ENCODE assay signal across 8 mouse cellular contexts in genomic region chr9:109060184-109060897, GRCm38 (mm10). TPM values are rescaled to one million over a fixed set of nuclear protein-coding genes. Genes with fewer than 3 reads are reported as not detected.
A peak's percentile ranks its signal among the peaks of the same experiment; 100 is the strongest.
DNase-seq lines count a peak whose midpoint lies in the region; ATAC-seq and TF ChIP-seq lines count a peak whose summit lies in the region.

No protein-coding gene starts in this region.

- no peaks in the 10 kb centered on the region for H3K9me3 ChIP-seq in liver, embryonic 13.5 days (replicated peaks)
- no peaks in the 10 kb centered on the region for H3K9me3 ChIP-seq in embryonic facial prominence, embryonic 10.5 days
- no peaks in the 10 kb centered on the region for H3K9me3 ChIP-seq in limb, embryonic 14.5 days (ENCODE audit: control insufficient read depth, low read length)

- H3K4me2 ChIP-seq in liver, embryonic 13.5 days: peak overlapping the region; percentile 85; the same call in 1 of the 2 replicates
- 0 out of 2 replicates have a peak overlapping the region, but pooled peaks have one; percentile 56 for H3K4me2 ChIP-seq in limb, embryonic 14.5 days (replicated peaks; ENCODE audit: low read depth, low read length, severe bottlenecking)

- 84% methylated on average over 16 of the region's 16 CpGs for WGBS in liver, embryonic 13.5 days (ENCODE audit: insufficient replicate concordance)
- WGBS in embryonic facial prominence, embryonic 10.5 days: 89% methylated on average over 16 of the region's 16 CpGs
- WGBS in limb, embryonic 14.5 days: 91% methylated on average over 16 of the region's 16 CpGs

- peaks cover 69% of the 10 kb centered on the region for H3K36me3 ChIP-seq in liver, embryonic 13.5 days
- peaks cover 88% of the 10 kb centered on the region for H3K36me3 ChIP-seq in embryonic facial prominence, embryonic 10.5 days (replicated peaks)
- H3K36me3 ChIP-seq in limb, embryonic 14.5 days (ENCODE audit: control insufficient read depth, insufficient read depth, low read length): peaks cover 73% of the 10 kb centered on the region

- no peak overlapping the region for H3K9ac ChIP-seq in liver, embryonic 13.5 days
- no peak overlapping the region for H3K9ac ChIP-seq in limb, embryonic 14.5 days (ENCODE audit: low read depth, low read length, severe bottlenecking)

- H3K4me3 ChIP-seq in liver, embryonic 13.5 days (replicated peaks): peak overlapping the region; percentile 60; the same call in 1 of the 2 replicates
- H3K4me3 ChIP-seq in embryonic facial prominence, embryonic 10.5 days: no peak overlapping the region
- H3K4me3 ChIP-seq in limb, embryonic 14.5 days (replicated peaks; ENCODE audit: low read length): no peak overlapping the region

- no peak for ATAC-seq in cerebellum, adult (ENCODE audit: insufficient number of reproducible peaks, low FRiP score, low TSS enrichment)
- ATAC-seq in liver, embryonic 13.5 days (ENCODE audit: low read depth): no peak
- ATAC-seq in limb, embryonic 14.5 days (ENCODE audit: low FRiP score, low read depth): no peak

- H3K27me3 ChIP-seq in liver, embryonic 13.5 days: no peaks in the 10 kb centered on the region
- H3K27me3 ChIP-seq in embryonic facial prominence, embryonic 10.5 days (replicated peaks; ENCODE audit: low read depth, poor library complexity, severe bottlenecking): no peaks in the 10 kb centered on the region
- no peaks in the 10 kb centered on the region for H3K27me3 ChIP-seq in limb, embryonic 14.5 days (ENCODE audit: control insufficient read depth, insufficient read depth, low read length)

- peak overlapping the region; percentile 89; the same call in 1 of the 2 replicates for H3K27ac ChIP-seq in liver, embryonic 13.5 days
- peak overlapping the region; percentile 86; the same call in 1 of the 2 replicates for H3K27ac ChIP-seq in embryonic facial prominence, embryonic 10.5 days (replicated peaks)
- no peak overlapping the region for H3K27ac ChIP-seq in limb, embryonic 14.5 days (replicated peaks; ENCODE audit: low read depth, low read length)

- peak; percentile 42 to 55 for DNase-seq in cerebellum, postnatal 14 days
- no peak for DNase-seq in liver, embryonic 13.5 days
- DNase-seq in liver: no peak
- DNase-seq in embryonic facial prominence, embryonic 10.5 days (ENCODE audit: low spot score): no peak
- no peak for DNase-seq in limb, embryonic 14.5 days (ENCODE audit: low spot score)
- DNase-seq in left cerebral cortex, adult 8-10 months (ENCODE audit: low spot score in 2 of 2): no peak
- no peak for DNase-seq in layer of hippocampus, postnatal 36 days

- TF ChIP-seq POLR2A in limb, embryonic 14.5 days (IDR thresholded peaks at IDR 0.05; ENCODE audit: borderline replicate concordance, extremely low read depth, insufficient read depth, insufficient read length): no peak

- peaks cover 35% of the 10 kb centered on the region for H3K4me1 ChIP-seq in liver, embryonic 13.5 days (replicated peaks)
- peaks cover 20% of the 10 kb centered on the region for H3K4me1 ChIP-seq in embryonic facial prominence, embryonic 10.5 days
- H3K4me1 ChIP-seq in limb, embryonic 14.5 days (ENCODE audit: control insufficient read depth, insufficient read depth, low read length): peaks cover 10% of the 10 kb centered on the region; the same call in 1 of the 2 replicates

RNA-seq across cellular contexts. Expression of gene Trex1, which starts 0.8 kb away (rescaled TPM):
- 7.4 and 8.9 TPM in 2 replicates for polyA plus RNA-seq in liver, embryonic 13.5 days (2015; fragmentation: Nextera tagmentation; extraction: Ambion mirVana)
- 8.4 and 10.3 TPM in 2 replicates for polyA plus RNA-seq in embryonic facial prominence, embryonic 10.5 days (2016; fragmentation: Nextera tagmentation; extraction: Ambion mirVana)
- 33.5 and 50.8 TPM in 2 replicates for polyA plus RNA-seq in limb, embryonic 14.5 days (2012; rRNA removed)
- polyA plus RNA-seq in limb, embryonic 14.5 days (2014; fragmentation: Nextera tagmentation; extraction: Ambion mirVana): 12.5 and 13.7 TPM in 2 replicates
- 10 to 100 TPM; 11.8 to 17.1 (median 14.0) TPM for total RNA-seq in left cerebral cortex, adult 8-10 months (2022)
- total RNA-seq in layer of hippocampus, postnatal 36 days (2021): 10 to 100 TPM; 15.6 to 17.2 TPM

RNA-seq across cellular contexts. Expression of gene Atrip, which starts 13.6 kb away (rescaled TPM):
- polyA plus RNA-seq in liver, embryonic 13.5 days (2015; fragmentation: Nextera tagmentation; extraction: Ambion mirVana): 12.6 and 12.7 TPM in 2 replicates
- polyA plus RNA-seq in embryonic facial prominence, embryonic 10.5 days (2016; fragmentation: Nextera tagmentation; extraction: Ambion mirVana): 35.9 and 36.7 TPM in 2 replicates
- polyA plus RNA-seq in limb, embryonic 14.5 days (2012; rRNA removed): 30.5 and 40.3 TPM in 2 replicates
- polyA plus RNA-seq in limb, embryonic 14.5 days (2014; fragmentation: Nextera tagmentation; extraction: Ambion mirVana): 22.2 and 25.1 TPM in 2 replicates
- total RNA-seq in left cerebral cortex, adult 8-10 months (2022): 10 to 100 TPM; 24.7 to 31.7 (median 27.3) TPM
- total RNA-seq in layer of hippocampus, postnatal 36 days (2021): 10 to 100 TPM; 28.1 to 31.0 TPM

RNA-seq across cellular contexts. Expression of gene Ccdc51, which starts 22.0 kb away (rescaled TPM):
- polyA plus RNA-seq in liver, embryonic 13.5 days (2015; fragmentation: Nextera tagmentation; extraction: Ambion mirVana): 14.6 and 14.7 TPM in 2 replicates
- polyA plus RNA-seq in embryonic facial prominence, embryonic 10.5 days (2016; fragmentation: Nextera tagmentation; extraction: Ambion mirVana): 11.8 and 13.3 TPM in 2 replicates
- polyA plus RNA-seq in limb, embryonic 14.5 days (2012; rRNA removed): 9.0 and 9.1 TPM in 2 replicates
- polyA plus RNA-seq in limb, embryonic 14.5 days (2014; fragmentation: Nextera tagmentation; extraction: Ambion mirVana): 13.5 and 15.3 TPM in 2 replicates
- 1 to 10 TPM; 6.8 to 8.0 (median 7.7) TPM for total RNA-seq in left cerebral cortex, adult 8-10 months (2022)
- 1 to 10 TPM; 8.5 to 9.1 TPM for total RNA-seq in layer of hippocampus, postnatal 36 days (2021)

RNA-seq across cellular contexts. Expression of gene Shisa5, which starts 22.0 kb away (rescaled TPM):
- 20.0 and 21.8 TPM in 2 replicates for polyA plus RNA-seq in liver, embryonic 13.5 days (2015; fragmentation: Nextera tagmentation; extraction: Ambion mirVana)
- 38.4 and 42.0 TPM in 2 replicates for polyA plus RNA-seq in embryonic facial prominence, embryonic 10.5 days (2016; fragmentation: Nextera tagmentation; extraction: Ambion mirVana)
- polyA plus RNA-seq in limb, embryonic 14.5 days (2012; rRNA removed): 150 and 245 TPM in 2 replicates
- polyA plus RNA-seq in limb, embryonic 14.5 days (2014; fragmentation: Nextera tagmentation; extraction: Ambion mirVana): 82.4 and 86.7 TPM in 2 replicates
- total RNA-seq in left cerebral cortex, adult 8-10 months (2022): 10 to 100 TPM; 81.8 to 96.8 (median 91.6) TPM
- 10 to 100 TPM; 40.4 to 48.9 TPM for total RNA-seq in layer of hippocampus, postnatal 36 days (2021)

RNA-seq across cellular contexts. Expression of gene Tma7, which starts 22.0 kb away (rescaled TPM):
- polyA plus RNA-seq in liver, embryonic 13.5 days (2015; fragmentation: Nextera tagmentation; extraction: Ambion mirVana): 480 and 506 TPM in 2 replicates
- 784 and 812 TPM in 2 replicates for polyA plus RNA-seq in embryonic facial prominence, embryonic 10.5 days (2016; fragmentation: Nextera tagmentation; extraction: Ambion mirVana)
- 122 and 191 TPM in 2 replicates for polyA plus RNA-seq in limb, embryonic 14.5 days (2012; rRNA removed)
- 658 and 664 TPM in 2 replicates for polyA plus RNA-seq in limb, embryonic 14.5 days (2014; fragmentation: Nextera tagmentation; extraction: Ambion mirVana)
- total RNA-seq in left cerebral cortex, adult 8-10 months (2022): 100 to 1,000 TPM; 291 to 329 (median 323) TPM
- 100 to 1,000 TPM; 303 to 338 TPM for total RNA-seq in layer of hippocampus, postnatal 36 days (2021)

Comparison
In these comparisons a context has a peak if more than half of its experiments do, and no peak if none do; other contexts are left out.
1. DNase-seq: peak in cerebellum, postnatal 14 days (2 of 2); none in liver, embryonic 13.5 days (single experiment), liver (single experiment), embryonic facial prominence, embryonic 10.5 days (single experiment), limb, embryonic 14.5 days (single experiment), left cerebral cortex, adult 8-10 months (0 of 2) and layer of hippocampus, postnatal 36 days (0 of 2).